Mouse (Mus musculus) neural tube, embryonic 10.5 days (tissue): ENCODE results near the gene Haus8.
"Not testable (repeated sequence)": the region's sequence is repeated elsewhere in the genome, so short reads cannot be mapped to it uniquely, and the experiment has no call there.

ENCODE experiments used
- DNase-seq: peaks from one replicate; pipeline ENCODE4 v3.0.0-alpha.2; 2017; ENCODE audit warnings: low spot score; ENCODE audit errors: extremely low spot score

Gene Haus8

GRCm38 (mm10) chr8:71288441-71288949 lies 15.8 kb upstream of the Haus8 start:
- DNase-seq: no peak

- not testable (repeated sequence) for DNase-seq
These were observed 13.5 kb upstream of the Haus8 start for GRCm38 (mm10) chr8:71286223-71286622.

- no peak for DNase-seq
These were observed 9.9 kb upstream of the Haus8 start for GRCm38 (mm10) chr8:71282621-71283020.

GRCm38 (mm10) chr8:71281731-71282130 lies 9.0 kb upstream of the Haus8 start:
- not testable (repeated sequence) for DNase-seq

- DNase-seq: not testable (repeated sequence)
These were observed 6.7 kb upstream of the Haus8 start for GRCm38 (mm10) chr8:71279409-71279808.

- DNase-seq: no peak
These were observed 3.4 kb upstream of the Haus8 start for GRCm38 (mm10) chr8:71276166-71276565.

- DNase-seq: no peak
These were observed 1.7 kb upstream of the Haus8 start for GRCm38 (mm10) chr8:71274478-71274877.

GRCm38 (mm10) chr8:71273151-71273510 lies 397 bp upstream of the Haus8 start:
- DNase-seq: peak; percentile 56

- DNase-seq: peak; percentile 15
These were observed 1.1 kb downstream of the Haus8 start for GRCm38 (mm10) chr8:71271630-71272029.

GRCm38 (mm10) chr8:71268286-71268685 lies 4.4 kb downstream of the Haus8 start:
- DNase-seq: not testable (repeated sequence)

GRCm38 (mm10) chr8:71267690-71268089 lies 5.0 kb downstream of the Haus8 start:
- DNase-seq: no peak

GRCm38 (mm10) chr8:71261234-71261633 lies 11.5 kb downstream of the Haus8 start:
- no peak for DNase-seq

GRCm38 (mm10) chr8:71256545-71257232 lies 16.0 kb downstream of the Haus8 start:
- no peak for DNase-seq

GRCm38 (mm10) chr8:71248203-71248602 lies 24.5 kb downstream of the Haus8 start:
- DNase-seq: no peak

- no peak for DNase-seq
These were observed 30.0 kb downstream of the Haus8 start for GRCm38 (mm10) chr8:71242757-71243156.

GRCm38 (mm10) chr8:71224560-71224959 lies 48.2 kb downstream of the Haus8 start:
- DNase-seq: no peak

GRCm38 (mm10) chr8:71214266-71214665 lies 58.5 kb downstream of the Haus8 start:
- not testable (repeated sequence) for DNase-seq

- DNase-seq: peak; percentile 13
These were observed 67.2 kb downstream of the Haus8 start for GRCm38 (mm10) chr8:71205541-71205967.
